Mouse (Mus musculus) gastrocnemius, postnatal 25 days (tissue): ENCODE data around the gene Hist1h4a. TPM values are rescaled to one million over a fixed set of nuclear protein-coding genes. Genes with fewer than 3 reads are reported as not detected.
A peak's percentile ranks its signal among the peaks of the same experiment; 100 is the strongest.
"Not testable (repeated sequence)": the region's sequence is repeated elsewhere in the genome, so short reads cannot be mapped to it uniquely, and the experiment has no call there.

Experiments
- DNase-seq: peaks from one replicate; pipeline ENCODE4 v3.0.0; 2022
- long read RNA-seq, 2 experiments: library from polyadenylated mRNA; stranded (forward); transcript quantifications; one replicate each; pipeline ENCODE4 v2.0.0; 2021
- total RNA-seq, 2 experiments: library from RNA; stranded (reverse); gene quantifications; 1 replicate in 1 of 2; 2 replicates in 1 of 2; pipeline ENCODE4 v1.2.3; 2021

Hist1h4a gene
- total RNA-seq, result 10 to 100 TPM in 1 of 2 experiments, 1 to 10 TPM in 1; 8.0 to 13.6 TPM
- long read RNA-seq, experiment 1, result 0 reads
- long read RNA-seq, experiment 2, result 0 reads

- DNase-seq, result peak; percentile 95
Measured at GRCm38 (mm10) chr13:23760972-23761864, at the start of gene Hist1h4a. Hist1h4a (minus strand) TSS chr13:23761230.

GRCm38 (mm10) chr13:23806422-23807052 is 45.5 kb upstream of the Hist1h4a start, which contains the start of gene Slc17a2:
Slc17a2 (plus strand) TSS chr13:23806993.
- no peak for DNase-seq

- no peak for DNase-seq
Measured at GRCm38 (mm10) chr13:23804532-23804931, 43.5 kb upstream of the Hist1h4a start.

- no peak for DNase-seq
Measured at GRCm38 (mm10) chr13:23799405-23799804, 38.4 kb upstream of the Hist1h4a start.

GRCm38 (mm10) chr13:23792520-23792919 is 31.5 kb upstream of the Hist1h4a start:
- DNase-seq, result no peak

- DNase-seq, result no peak
Measured at GRCm38 (mm10) chr13:23779025-23779424, 18.0 kb upstream of the Hist1h4a start.

GRCm38 (mm10) chr13:23778339-23778738 is 17.3 kb upstream of the Hist1h4a start:
- no peak for DNase-seq

- no peak for DNase-seq
Measured at GRCm38 (mm10) chr13:23772561-23773313, 11.7 kb upstream of the Hist1h4a start.

- not testable (repeated sequence) for DNase-seq
Measured at GRCm38 (mm10) chr13:23769613-23770012, 8.6 kb upstream of the Hist1h4a start, which contains the start of gene Trim38. Trim38 (plus strand) TSS chr13:23769913.

GRCm38 (mm10) chr13:23768834-23769397 is 7.9 kb upstream of the Hist1h4a start:
- no peak for DNase-seq

- no peak for DNase-seq
Measured at GRCm38 (mm10) chr13:23766772-23767171, 5.7 kb upstream of the Hist1h4a start.

GRCm38 (mm10) chr13:23765172-23765513 is 4.1 kb upstream of the Hist1h4a start:
- no peak for DNase-seq

- DNase-seq, result no peak
Measured at GRCm38 (mm10) chr13:23764324-23765171, 3.5 kb upstream of the Hist1h4a start.

GRCm38 (mm10) chr13:23763586-23764323 is 2.7 kb upstream of the Hist1h4a start, which contains the start of gene Hist1h1a:
Hist1h1a (plus strand) TSS chr13:23763666.
- DNase-seq, result peak; percentile 75

- no peak for DNase-seq
Measured at GRCm38 (mm10) chr13:23763242-23763585, 2.2 kb upstream of the Hist1h4a start.

- peak; percentile 57 for DNase-seq
Measured at GRCm38 (mm10) chr13:23761871-23762821, 1.1 kb upstream of the Hist1h4a start, which contains the start of gene Hist1h3a. Hist1h3a (minus strand) TSS chr13:23762386.

GRCm38 (mm10) chr13:23760240-23760971 is 624 bp downstream of the Hist1h4a start:
- DNase-seq, result no peak

GRCm38 (mm10) chr13:23759916-23760239 is 1.2 kb downstream of the Hist1h4a start:
- DNase-seq, result no peak
